Mouse (Mus musculus) ES-CJ7 (cell line): Measurements from ENCODE around the gene Immp2l.
A peak's percentile ranks its signal among the peaks of the same experiment; 100 is the strongest.

Source experiments
- DNase-seq: peaks from one replicate; pipeline ENCODE4 v3.0.0; 2011; ENCODE audit warnings: low read depth, low spot score

Gene Immp2l

DNA sequence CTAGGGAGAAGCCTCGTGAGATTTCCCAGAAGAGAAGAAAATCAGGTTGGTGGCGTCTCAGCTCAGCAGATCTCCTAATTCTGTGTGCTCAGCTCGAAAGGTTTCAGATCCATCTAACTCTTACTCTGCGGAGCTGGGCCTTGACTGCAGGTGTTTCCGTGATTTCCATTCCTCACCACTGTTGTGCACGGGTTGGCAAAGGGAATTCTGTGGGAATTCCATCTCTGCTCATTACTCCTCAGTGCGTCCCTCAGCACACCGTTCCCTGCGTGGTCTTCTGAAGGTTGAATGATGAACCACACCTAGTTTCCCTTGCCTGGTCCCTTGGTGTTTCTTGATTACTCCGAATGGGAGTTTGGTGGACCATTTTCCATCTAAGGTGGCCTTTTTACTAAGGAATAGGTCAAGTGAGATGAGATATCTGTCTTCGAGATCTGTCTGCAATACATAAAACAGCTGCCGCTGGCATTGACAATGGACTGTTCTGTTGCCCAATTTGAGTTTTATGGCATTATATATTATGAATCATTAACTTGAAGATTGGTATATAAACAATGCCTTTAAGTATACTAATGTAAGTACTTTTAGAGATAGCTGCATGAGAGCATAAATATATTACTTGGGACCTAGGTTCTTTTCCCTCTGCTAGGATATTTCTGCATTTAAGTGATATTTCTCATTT lies 23.3 kb downstream of the Immp2l start:
- no peak for DNase-seq

DNA sequence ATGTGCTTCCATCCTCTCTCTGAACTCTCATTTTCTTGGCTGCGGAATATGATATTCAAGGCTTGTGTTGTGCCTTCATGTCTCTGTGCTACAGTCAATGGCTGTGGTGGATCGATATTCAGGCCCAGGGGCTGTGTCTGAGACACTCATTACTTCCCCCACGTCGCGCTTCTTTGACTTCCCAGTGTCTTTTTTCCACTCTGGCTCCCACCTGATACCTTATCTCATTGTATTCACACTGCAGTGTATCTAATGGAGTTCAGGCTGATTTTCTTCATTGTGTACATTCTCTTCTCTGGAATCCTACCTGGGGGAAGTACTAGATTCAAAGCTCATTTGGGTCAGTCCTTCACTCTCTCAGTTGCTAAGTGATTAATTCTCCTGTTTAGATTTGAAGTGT lies 27.1 kb downstream of the Immp2l start:
- DNase-seq: no peak

DNA sequence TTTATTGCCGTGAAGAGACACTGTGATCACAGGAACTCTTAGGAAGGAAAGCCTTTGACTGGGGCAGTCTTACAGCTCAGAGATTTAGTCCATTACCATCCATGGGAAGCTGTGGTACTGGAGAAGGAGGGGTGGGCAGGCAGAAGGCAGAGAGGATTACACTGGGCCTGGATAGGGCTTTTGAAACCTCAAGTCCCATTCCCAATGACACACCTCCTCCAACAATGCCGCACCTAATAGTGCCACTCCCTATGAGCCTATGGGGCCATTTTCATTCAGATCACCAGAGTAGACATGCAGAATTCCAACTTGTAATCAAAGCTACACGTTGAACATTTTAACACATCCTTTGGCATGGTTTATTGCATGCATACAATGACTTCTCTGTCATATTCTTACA lies 29.0 kb downstream of the Immp2l start:
- DNase-seq: peak; percentile 90

DNA sequence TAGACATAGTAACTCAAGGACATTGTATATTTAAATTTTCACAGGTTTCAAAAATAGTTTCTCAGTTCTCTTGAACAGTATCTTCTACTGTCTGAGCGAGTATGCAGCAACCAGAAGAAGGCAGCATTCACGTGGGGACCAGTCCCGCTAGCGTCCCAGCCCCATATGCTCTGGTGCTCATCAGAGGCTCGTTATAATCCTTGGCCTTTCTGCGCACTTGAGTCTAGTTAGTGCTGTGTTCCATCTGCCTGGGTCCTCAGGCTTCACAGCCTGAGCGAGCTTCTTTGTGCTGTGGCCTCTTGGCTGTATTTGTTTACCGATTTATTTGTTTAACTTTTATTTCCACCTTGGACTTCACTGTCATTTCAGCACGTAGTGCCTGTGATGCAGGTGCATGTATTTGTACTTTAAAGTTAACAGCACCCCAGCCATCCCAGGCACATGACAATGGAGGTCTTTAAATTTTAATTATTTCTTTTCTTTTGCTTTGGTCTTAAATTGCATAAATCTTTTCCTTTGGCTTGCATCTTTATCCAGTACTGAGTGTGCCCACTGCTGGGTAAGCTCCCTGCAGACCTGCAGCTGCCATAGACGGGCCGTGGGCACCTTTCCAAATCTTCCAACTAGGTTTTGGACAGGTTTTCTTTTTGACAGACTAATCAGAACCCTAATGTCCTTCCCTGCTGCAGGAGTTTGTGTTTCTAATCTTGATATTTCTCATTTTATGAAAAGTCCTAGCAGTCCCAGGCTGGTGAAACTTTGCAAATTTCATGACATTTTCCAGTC lies 30.3 kb downstream of the Immp2l start:
- peak; percentile 21 for DNase-seq

- no peak for DNase-seq
Observed at GRCm38 (mm10) chr12:41055941-41056340, 32.1 kb downstream of the Immp2l start.

DNA sequence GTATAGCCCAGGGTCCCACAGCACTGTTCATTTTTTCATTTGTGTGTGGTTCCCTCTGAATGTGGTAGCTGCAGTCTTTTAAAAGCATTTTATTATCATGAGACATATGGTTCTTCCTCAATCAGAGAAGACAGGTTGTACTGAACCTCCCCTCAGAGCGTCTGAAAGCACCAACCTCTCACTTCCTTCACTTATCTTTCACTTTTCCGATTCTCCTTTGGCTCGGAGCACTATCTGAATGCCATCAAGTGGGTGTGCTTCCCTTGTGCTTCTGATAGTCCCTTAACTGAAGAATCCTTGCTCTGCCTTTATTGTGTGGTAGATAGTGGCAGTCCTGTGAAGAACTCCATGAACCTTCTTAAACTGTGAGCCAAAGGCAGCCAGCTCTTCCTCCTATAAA lies 39.4 kb downstream of the Immp2l start:
- no peak for DNase-seq

DNA sequence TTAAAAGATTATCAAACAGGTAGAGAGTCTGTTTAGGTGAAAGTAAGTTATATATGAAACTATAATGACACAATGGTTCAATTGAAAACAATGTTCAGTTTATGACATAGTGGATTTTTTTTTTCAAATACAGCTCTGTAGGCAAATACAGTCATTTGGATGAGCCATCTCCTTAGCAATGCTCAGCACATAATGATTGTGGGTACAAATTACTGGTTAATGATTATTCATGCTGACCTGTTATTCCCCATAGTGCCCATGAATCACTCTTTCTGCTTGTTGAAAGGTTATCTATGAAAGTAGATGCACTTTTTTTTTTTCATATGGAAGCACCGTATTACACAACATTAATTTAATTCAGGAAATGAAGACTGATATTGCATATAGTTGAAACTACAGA lies 58.0 kb downstream of the Immp2l start:
- no peak for DNase-seq

GRCm38 (mm10) chr12:41084370-41085089 lies 60.6 kb downstream of the Immp2l start:
- no peak for DNase-seq

GRCm38 (mm10) chr12:41089931-41090366 lies 66.1 kb downstream of the Immp2l start:
- no peak for DNase-seq

- no peak for DNase-seq
Observed at GRCm38 (mm10) chr12:41090771-41091170, 66.9 kb downstream of the Immp2l start.

GRCm38 (mm10) chr12:41091316-41091715 lies 67.4 kb downstream of the Immp2l start:
- no peak for DNase-seq

- no peak for DNase-seq
Observed at GRCm38 (mm10) chr12:41096045-41096444, 72.2 kb downstream of the Immp2l start.

DNA sequence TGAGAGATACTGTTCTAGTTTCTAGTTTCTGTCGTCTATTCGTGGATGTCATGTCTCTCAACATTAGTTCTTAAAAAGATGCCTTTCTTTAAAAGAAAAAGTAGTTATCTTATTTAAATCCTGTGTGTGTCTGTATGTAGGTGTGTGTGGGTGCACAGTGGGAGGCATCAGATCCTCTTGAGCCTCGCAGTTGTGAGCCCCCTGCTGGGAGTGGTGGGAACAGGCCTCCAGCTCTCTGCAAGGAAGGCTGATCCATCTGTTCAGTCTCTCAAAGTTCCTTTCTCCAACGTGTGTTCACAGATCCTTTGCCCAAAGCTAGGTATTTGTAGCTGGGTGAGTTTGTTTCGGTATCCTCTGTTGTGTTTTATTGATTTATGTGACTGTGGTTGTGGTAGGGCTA lies 73.5 kb downstream of the Immp2l start:
- peak; percentile 69 for DNase-seq

DNA sequence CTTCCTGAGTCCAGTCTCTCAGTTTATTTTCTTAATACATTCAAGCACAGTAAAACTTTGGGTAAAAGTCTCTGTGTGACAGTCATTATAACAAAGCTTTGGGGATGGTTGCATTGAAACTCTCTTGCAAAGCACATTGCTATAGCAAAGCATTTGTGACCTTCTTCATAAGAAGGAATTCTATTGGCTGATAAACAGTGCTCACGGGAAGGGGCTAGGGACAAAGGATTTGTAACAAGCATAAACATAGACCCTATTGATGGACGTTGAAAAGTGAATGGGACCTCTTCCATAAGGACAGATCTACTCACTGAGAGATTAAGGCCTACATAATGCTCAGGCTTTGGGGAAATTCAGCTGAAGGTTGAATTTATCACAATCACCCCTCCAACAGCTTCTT lies 85.1 kb downstream of the Immp2l start:
- no peak for DNase-seq

DNA sequence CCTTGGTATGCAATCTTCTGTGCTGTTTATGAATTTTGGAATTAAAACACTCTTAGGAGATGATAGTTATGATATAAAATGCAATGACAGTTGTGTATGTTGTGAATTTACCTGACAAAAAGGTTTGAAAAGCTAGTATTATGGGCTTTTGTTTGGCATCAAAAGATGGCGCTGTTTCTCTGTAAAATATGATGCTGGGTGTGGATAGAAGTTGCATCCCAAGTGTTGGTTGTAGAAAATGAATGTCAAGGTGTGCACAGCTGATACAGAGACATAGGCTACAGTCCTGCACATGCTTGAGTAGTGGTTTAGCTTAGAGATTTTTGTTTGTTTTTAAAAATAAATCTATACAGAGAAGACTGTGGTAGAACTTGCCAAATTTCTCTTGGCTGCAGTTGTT lies 87.6 kb downstream of the Immp2l start:
- peak; percentile 10 for DNase-seq

DNA sequence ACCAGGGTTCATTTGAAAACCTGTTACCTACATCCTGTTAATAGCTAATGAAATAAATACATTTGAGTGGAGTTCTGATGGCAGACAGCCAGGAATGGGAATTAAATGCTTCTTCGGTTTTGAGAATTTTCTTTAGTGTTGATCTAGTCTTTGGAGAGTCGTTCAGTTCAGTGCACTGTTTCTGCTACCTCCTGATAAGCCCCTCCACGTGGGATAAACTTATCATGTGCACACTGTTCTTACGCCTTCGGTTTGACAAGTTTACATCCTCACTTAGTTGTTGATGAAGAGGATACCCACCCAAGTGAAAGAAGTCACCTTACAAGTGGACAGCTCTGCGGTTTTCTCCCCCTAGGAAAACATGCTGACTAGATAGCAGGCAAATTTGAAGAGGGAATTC lies 88.2 kb downstream of the Immp2l start:
- no peak for DNase-seq

- no peak for DNase-seq
Observed at GRCm38 (mm10) chr12:41118358-41118757, 94.5 kb downstream of the Immp2l start.

DNA sequence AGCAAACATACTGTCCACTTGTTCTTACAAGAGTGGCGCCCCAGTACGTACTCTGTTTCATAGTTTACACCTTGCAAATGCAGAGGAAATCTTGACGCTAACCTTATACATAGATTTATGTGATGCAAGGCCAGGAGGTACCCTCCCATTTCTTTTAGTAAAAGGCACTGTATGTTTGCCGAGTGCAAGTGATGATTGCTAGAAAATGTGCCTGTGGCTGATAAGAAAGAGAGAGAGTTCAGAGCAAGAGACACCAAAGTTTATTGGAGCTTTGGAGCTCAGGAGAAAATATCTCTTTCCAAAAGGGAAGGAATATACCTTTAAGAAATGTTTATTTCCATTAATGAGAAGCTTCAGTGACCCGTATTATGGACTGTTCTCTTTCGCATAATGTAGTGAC lies 95.8 kb downstream of the Immp2l start:
- no peak for DNase-seq

DNA sequence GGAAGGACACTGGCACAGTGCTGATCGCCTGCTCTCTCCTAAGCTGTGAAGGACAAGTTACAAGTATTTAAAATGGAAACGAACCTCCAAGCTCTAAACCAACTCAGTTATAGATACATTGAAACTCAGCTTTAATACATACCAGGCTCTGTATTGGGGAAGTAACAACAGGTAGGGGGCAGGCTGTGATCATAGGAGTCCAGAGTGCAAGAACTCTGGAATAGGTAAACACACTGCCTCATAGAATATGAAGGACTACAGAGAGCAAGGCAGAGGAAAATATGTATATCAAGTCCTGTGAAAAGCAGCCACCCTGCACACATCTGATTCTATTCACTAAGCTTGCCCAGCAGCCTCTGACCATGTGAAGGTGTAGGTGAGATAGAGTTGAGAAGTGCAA lies 99.3 kb downstream of the Immp2l start:
- no peak for DNase-seq

- no peak for DNase-seq
Observed at GRCm38 (mm10) chr12:41134885-41135284, 111.0 kb downstream of the Immp2l start.

GRCm38 (mm10) chr12:41159543-41159942 lies 135.7 kb downstream of the Immp2l start:
- no peak for DNase-seq

- DNase-seq: no peak
Observed at GRCm38 (mm10) chr12:41167802-41168201, 143.9 kb downstream of the Immp2l start.

DNA sequence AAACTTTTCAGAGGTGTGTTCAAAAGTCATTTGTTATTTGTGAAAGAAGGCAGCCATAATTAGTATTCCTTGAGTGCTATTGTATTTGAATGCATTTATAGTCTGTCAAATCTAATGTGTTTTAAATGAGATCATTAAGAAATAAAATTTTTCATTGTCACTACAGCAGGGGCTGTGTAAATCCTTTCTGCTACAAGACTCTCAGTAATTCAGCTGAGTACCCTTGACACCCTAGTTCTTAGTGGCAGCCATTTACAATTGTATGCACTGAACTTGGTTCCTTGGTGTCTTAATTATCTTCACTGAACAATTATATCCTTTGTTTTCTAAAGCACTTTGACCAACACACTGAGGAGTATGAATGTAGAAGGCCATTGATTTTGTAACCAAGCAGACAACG lies 146.2 kb downstream of the Immp2l start:
- DNase-seq: no peak
